Mouse (Mus musculus) kidney, adult 2 months (tissue): ENCODE measurements around the gene Ankrd33b.

Source experiments
- CTCF ChIP-seq: fragments of 200-500 bp; conservative IDR thresholded peaks from 2 replicates; pipeline ENCODE4 v1.5.1; 2011; ENCODE audit warnings: low read depth, mild to moderate bottlenecking, control low read depth, low read length, moderate library complexity, mixed read lengths; ENCODE audit not compliant: insufficient read depth, insufficient read length
- POLR2A ChIP-seq: fragments of 200-500 bp; IDR thresholded peaks from one replicate; pipeline ENCODE4 v1.6.1; 2011; ENCODE audit warnings: low read depth, low read length, control low read depth

GRCm38 (mm10) chr15:31317056-31317805, 50.3 kb downstream of the Ankrd33b start:
- TF ChIP-seq CTCF (no peak), POLR2A (no peak)
